Mouse (Mus musculus): Measurements from ENCODE around the gene Sirt1.
"Not testable (repeated sequence)": the region's sequence is repeated elsewhere in the genome, so short reads cannot be mapped to it uniquely, and the experiment has no call there.

Sirt1 gene

DNA sequence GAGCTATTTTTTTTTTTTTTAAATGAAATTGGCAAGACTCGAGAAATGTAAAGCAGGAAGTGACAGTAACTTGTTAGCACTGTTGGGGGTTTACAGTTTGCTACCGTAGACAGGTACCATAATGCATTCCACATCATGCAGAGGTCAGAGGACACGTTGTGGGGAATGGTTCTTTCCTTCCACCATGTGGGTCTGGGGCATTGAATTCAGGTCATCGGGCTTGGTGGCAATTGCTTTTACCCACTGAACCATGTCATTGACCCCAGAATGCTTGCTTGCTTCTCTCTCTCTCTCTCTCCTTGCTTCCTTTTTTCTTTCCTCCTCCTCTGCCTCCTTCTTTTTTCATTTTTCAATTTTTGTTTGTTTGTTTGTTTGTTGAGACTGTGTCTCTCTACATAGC is 7.4 kb upstream of the Sirt1 start:
- no peak for DNase-seq (ENCODE audit: low spot score)

DNA sequence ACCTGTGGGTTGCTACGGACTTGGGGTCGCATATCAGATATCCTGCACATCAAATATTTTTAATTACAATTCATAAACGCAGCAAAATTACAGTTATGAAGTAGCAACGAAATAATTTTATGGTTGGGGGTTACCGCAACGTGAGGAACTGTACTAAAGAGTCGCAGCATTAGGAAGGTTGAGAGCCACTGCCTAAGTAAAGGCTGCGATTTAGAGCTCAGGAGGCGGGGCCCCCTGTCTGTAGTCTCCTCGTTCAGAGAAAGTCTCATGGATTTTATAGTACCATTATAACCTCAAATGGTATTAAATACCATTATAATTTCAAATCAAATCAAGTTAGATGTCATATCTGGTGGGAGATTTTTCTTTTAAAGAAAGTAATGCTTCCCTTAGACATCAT is 5.5 kb upstream of the Sirt1 start:
- no peak for DNase-seq (ENCODE audit: low spot score)

DNA sequence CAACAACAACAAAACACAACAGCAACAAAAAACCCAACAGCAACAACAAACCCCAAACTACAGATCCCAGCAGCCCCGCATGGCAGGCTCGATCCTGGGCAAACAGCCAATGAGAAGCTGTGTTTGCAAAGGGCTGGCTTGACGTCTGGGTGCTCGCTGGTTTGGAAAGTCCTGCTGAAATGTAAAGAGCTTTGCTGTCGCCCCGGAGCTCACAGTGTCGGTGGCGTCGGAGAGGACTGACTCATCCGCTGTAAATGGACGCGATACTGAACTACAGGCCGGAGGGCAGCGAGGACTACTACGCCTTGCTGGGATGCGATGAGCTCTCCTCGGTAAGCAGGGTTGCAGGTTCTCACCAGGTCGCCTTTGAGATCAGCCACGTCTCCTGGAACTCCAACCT is 4.9 kb upstream of the Sirt1 start:
- DNase-seq (ENCODE audit: low spot score) = peak; percentile 78

DNA sequence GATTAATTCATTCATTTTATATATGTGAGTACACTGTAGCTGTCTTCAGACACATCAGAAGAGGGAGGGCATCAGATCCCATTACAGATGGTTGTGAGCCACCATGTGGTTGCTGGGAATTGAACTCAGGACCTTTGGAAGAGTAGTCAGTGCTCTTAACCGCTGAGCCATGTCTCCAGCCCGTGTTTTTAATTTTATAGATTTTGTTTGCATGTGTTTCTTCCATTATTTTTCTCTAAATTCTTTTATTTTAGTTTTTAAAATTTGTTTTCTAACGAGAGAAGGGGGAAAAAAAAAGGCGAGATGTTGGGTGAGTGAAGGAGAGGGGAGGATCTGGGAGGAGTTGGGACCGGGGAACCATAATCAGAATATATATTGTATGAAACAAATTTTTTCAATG is 4.4 kb upstream of the Sirt1 start:
- not testable (repeated sequence) for DNase-seq (ENCODE audit: low spot score)

DNA sequence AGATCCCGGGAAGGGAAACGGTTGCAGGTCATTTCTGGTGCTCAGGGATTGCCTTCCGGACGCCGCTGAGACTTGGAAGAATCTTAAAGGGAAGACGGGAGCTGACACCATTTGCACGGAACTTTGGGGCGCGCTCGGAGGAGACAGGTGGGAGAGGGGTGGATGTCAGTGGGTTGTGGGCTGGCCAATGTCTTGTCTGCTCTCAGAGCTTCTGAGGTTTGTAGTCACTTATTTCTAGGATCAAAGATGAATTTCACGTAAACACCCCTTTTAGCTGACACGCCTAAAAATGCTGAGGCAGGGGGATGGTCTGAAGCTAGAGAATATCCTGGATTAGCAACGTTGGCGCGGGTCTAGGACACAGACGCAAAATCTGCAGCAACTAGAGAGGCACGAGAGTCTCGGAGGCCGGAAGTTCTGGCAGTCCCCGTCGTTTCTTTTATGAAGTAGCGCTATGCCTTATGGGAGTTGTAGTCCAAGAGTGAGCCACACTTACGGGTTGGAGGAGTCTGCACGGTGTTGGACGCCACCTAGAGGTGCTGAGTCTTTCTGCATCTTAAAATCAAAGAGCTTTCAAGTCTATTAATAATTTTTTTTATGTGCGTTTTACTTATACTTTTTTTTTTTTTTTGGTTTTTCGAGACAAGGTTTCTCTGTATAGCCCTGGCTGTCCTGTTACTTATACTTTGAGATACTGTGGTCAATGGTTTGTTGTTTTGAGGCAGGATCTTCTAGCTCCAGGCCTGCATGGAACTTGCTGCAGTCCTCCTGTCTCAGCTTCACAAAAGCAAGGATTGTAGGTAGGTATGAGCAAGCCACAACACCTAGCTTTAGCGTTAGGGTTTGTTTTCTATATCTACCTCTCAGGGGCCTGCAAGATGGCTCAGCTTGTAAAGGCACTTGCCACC is 1.1 kb upstream of the Sirt1 start, which contains the start of gene Dnajc12:
Gene Dnajc12 (plus strand): TSS at position 72 of the 908 bp plus-strand sequence.
- peak; percentile 98 for DNase-seq (ENCODE audit: low spot score)

DNA sequence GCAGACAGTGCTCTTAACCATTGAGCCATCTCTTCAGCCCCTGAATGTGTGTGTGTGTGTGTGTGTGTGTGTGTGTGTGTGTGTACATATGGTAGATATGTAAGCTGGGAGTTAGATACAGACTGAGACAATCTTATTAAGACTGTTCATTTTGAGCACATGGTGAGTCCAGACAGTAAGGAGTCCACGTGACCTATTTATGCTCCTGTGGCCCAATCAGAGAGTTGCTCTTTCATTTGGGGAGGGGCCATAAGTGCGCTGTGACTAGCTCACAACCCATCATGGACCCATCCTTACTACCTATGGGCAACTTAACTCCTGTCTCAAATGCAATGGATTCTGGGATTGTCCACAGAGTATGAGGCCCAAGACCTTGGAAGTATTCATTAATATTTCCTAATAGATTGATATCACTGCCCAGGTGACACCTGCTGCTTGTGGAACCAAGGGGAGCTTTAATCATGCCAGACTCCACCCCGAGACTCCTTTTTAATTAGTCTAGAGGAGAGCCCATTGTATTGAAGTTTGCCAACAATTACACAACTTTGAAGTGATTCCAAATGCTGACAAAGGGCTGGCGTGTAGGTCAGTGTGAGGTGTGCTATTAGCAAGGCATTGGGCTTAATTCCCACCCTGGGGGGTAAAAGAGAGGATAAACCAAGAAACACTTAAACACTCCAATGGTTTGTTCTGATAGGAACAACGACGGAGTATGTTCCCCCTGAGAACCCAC is 2.4 kb downstream of the Sirt1 start:
- DNase-seq (ENCODE audit: low spot score) = no peak

DNA sequence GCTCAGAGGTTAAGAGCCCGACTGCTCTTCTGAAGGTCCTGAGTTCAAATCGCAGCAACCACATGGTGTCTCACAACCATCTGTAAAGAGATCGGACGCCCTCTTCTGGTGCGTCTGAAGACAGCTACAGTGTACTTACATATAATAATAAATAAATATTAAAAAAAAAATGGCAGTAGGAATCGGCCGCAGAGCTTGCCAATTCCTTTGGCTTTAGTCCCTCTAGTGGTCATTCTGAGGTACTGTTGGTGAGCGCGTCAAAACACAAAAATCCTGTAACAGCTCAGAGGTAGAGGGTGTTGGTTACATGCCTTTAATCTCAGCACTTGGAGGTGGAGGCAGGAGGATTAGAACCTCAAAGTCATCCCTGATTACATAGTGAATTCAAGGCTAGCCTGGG is 4.0 kb downstream of the Sirt1 start:
- DNase-seq (ENCODE audit: low spot score) = peak; percentile 82

DNA sequence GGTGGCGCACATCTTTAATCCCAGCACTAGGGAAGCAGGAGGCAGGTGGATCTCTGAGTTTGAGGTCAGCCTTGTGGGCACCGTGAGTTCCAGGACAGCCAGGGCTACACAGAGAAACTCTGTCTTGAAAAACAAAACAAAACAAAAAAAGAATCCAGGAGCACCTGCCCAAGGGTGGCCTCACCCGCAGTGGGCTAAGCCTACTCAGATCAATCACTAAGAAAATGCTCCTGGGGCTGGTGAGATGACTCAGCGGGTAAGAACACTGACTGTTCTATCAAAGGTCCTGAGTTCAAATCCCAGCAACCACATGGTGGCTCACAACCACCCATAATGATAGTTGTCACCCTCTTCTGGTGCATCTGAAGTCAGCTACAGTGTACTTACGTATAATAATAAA is 5.2 kb downstream of the Sirt1 start:
- no peak for DNase-seq (ENCODE audit: low spot score)

DNA sequence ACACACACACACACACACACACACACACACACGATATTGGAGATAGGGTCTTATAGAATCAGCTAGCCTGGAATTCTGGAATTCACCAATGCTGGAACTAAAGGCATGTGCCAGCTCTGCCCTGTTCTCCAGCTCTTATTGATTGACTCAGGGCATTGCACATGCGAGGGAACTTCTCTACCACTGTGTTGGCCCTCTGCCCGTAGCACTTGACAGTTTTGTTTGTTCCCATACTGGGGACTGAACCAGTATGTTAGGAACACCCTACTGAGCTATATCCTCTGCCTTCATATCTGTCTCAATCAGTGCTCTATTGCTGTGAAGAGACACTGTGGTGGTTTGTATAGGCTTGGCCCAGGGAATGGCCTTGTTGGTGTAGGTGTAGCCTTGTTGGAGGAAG is 13.5 kb downstream of the Sirt1 start:
- peak; percentile 10 for DNase-seq (ENCODE audit: low spot score)

DNA sequence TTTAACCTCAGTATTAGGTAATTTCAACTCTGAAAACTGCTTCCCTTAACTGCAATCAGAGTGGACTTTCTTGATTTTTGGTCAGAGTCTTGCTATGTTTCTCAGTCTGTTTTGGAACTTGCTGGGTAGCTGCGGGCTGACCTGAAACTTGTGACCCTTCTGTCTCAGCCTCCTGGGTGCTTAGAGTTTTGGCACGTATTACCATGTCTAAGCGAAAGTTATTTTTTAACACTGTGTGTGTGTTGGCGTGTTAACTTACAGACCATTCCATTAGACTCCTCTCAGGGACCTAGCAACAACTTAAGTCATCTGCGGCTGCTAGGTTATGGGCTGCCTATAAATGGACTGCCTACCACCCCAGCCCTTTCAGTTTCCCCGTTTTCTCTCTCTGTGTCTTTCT is 14.1 kb downstream of the Sirt1 start:
- no peak for DNase-seq (ENCODE audit: low spot score)

DNA sequence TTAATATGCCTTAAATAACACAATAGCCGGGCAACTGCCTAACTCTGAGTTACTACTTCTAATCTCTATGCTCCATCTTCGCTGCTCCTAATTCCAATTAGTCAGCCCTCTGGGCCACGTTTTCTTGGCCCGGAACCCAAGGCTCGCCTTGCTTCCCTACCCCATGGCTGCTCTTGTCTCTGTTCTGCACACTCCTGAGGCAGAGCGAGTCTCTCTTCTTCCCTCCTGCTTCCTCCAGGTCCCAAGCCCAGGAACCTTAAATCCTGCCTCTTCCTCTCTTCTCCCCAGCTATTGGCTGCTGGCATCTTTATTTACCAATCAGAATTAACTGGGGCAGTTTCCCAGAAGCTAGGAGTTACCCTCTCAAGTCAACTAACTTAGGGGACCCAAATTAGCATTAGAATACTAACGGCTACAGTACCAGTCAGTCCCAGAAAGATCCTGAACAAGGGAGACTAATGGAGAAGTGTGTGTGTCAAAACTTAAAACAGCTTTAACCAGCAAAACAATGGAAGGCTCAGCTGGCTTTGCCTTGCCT is 15.5 kb downstream of the Sirt1 start:
- no peak for DNase-seq (ENCODE audit: low spot score)

DNA sequence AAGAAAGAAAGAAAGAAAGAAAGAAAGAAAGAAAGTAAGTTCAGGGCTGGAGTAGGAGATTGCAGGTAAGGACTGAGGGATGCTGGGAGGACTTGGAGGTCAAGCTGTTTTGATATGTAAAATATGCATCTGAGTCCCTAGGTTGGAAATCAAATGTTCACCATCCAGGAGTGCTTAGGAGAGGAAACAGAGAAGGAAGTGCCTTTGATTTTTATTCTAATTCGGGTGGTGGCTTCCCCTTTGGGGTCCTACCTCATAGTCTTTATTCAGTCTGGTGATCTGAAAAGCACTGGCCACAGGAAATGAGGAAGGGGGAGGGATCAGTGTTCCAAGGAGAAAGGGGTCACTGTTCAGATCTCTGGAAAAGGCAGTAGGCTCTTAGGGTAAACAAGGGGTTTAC is 21.0 kb downstream of the Sirt1 start:
- no peak for DNase-seq (ENCODE audit: low spot score)

DNA sequence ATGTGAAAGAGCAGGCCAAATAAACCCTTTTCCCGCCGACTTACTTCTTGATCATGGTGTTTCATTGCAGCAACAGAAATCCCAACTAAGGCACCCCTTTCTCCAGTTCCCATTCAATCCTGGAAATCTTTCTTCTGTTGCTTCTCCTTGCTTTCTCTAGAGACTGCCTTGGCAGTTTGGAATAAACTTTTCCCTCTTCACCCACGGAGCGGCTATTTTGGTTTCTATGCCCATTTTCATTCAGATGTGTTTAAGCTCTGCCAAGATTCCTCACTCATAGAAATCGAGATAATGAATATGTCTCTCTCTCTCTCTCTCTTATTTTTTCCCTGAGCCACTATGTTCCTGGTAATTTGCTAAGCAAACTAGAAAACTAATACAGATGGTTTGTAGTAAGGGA is 29.4 kb downstream of the Sirt1 start:
- peak; percentile 10 for DNase-seq (ENCODE audit: low spot score)

DNA sequence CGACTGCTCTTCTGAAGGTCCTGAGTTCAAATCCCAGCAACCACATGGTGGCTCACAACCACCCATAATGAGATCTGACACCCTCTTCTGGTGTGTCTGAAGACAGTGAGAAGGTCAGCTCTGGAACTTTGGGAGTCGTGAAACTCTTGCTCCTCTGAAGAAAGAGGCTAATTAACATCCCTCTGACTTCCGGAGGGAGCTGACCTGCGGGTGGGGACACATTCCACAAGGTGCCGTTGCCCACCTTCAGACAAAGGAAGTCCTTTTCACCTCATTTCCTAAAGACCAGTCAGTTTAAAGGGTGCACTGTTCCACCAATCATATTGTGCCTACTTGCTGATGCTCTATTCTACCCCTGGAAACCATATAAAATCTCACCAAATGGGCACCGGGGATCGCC is 30.4 kb downstream of the Sirt1 start:
- not testable (repeated sequence) for DNase-seq (ENCODE audit: low spot score)

DNA sequence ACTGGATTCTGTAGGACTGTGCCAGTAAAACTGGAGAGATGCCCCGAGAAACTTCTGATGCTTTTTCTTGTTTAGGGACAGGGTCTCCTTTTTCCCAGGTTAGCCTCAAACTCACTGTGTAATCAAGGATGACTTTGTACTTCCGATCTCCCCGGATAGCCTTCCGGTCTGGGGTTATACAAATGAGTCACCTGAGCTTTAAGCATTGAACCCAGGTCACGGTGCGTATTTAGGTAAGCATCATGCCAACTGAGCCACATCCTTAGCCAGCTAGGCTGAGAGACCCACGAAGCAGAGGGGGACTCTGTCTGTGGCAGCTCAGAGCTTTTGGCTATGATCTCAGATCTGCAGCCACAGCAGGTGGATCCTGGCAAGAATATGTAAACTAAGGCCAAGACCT is 30.8 kb downstream of the Sirt1 start:
- DNase-seq (ENCODE audit: low spot score) = no peak

DNA sequence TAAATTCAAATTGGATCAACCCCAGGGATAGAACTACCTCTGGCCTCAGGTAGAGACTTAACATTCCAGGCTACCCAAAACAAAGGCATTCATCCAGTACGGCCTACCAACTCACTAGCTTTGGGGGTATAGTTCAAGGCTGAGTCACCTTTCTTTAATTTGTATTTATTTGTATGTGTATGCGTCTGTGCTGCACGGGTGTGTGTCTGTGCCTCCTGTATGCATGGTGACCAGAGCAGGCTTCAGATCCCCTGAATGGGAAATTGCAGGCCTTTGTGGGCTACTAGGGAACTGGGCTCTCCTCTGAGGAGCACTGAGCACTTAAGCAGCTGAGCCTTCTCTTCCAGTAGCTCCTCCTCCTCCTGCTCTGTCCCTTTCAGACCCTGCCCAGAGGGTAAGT is 33.2 kb downstream of the Sirt1 start:
- no peak for DNase-seq (ENCODE audit: low spot score)

DNA sequence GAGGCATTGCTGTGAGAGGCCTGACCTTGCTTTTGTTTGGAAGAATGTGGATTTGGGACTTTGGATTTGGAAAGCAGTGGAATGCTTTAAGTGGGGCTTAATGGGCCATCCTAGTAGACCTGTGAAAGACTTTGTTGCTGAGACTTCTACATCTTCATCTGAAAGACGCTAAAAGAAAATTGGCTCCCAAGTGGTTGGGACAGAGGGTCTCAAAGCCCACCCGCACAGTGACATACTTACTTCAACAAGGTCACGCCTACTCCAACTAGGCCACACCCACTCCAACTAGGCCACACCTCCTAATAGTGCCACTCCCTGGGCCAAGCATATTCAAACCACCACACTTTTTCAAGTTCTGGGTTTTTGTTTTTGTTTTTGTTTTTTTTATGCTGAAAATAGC is 36.8 kb downstream of the Sirt1 start:
- DNase-seq (ENCODE audit: low spot score) = no peak

DNA sequence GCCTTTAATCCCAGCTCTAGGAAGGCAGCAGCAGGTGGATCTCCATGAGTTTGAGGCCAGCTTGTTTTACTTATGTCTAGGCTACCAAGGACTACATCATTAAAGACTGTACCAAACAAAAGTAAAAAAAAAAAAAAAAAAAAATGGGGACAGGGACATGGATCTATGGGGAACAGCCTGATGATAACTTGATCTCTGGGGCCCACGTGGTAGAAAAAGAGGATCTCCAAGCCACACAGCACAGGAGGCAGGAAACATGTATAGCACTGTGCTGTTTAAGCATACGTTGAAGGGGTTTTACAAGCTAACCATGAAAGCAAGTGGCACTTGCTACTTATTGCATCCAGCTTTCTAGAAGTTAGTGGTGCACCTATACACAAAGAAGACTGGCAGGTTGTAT is 40.2 kb downstream of the Sirt1 start:
- DNase-seq (ENCODE audit: low spot score) = no peak

DNA sequence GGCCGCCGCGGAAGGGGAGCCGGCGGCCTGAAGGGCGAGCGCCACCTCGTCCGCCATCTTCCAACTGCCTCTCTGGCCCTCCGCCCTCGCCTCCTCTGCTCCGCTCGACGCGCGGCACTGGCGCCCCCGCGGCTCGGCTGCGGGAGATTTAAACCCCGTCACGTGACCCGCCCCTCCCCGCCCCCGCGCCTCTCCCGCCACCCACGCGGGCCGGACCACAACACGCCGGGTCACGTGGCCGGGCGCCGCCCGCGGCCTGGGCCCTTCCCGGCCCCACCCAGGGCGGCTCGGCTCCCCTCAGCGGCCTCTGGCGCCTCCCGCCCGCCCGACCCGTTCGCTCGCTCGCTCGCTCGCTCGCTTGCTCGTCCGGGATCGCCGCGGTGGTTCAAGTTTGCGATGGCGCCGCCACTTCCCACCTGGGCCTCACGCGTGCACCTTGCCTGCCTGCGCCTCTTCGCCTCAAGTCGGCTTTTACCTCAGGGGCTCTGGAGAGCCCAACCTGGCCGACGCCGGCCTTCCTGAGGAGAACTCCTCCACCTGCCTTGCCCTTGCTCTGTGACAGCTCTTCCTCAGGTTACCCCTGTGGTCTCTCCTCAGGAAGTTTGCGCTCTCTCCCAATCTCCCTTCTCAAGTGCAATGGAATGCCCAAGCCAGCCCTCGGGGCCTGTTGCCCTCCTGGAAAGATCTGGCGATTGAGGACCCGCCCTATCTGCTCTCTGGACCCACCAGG is 42.4 kb downstream of the Sirt1 start:
- DNase-seq (ENCODE audit: low spot score) = peak; percentile 53

DNA sequence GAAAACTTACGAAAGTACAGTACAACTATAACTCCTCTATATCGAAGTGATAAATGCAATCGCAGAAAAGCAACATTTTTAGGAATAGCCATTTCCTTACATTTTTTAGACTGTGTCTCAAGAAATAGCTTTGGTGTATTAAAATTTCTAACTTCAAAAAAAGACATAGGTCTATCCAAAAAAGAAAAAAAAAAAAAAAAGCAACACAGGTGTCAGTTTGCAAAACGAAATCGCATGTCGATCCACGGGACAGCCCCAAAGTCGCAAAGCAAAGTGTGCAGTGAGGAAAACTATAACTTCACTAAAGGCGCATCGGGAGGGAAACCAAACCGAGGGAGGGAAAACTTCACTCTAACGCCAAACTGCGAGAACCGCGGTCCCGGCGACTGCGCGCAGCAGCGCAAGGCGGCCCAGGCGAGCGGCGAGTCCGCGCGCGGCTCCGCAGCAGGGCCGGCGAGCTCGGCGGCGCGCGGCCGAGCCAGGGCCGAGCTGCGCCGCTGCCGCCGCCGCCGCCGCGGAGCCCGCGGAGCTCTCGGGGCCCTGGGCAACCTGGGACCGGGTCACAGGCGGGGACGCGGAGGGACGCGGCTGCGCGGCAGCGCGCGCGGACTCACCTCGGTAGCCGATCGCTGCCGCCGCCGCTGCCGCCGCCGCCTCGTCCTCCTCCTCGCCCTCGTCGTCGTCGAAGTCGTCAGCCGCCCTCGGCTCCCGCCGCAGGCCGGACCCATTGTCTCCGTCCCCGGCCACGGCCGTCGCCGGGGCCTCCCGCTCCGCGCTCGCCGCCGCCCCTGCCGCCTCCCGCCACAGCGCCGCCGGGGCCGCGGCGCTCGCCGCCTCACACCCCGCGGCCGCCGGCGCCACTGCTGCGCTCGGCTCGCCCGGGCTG is 43.3 kb downstream of the Sirt1 start:
- peak; percentile 32 for DNase-seq (ENCODE audit: low spot score)

DNA sequence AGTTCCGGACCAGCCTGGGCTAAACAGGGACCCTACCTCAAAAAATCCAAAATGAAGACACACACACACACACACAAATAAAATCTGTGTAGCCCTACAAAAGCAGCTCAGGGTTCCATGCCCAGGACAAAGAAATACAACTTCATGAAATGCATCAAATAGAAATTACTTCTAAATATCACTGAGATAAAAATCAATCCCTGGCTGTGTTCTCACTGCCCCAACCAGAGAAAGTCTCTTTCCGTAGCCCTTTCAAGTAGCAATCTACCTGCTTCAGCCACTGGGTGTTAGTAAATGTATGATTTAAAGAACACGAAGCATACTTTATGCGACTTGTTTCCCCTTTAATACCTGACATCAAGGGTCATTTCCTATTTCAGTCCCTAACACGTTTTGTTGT is 44.2 kb downstream of the Sirt1 start:
- no peak for DNase-seq (ENCODE audit: low spot score)
